18 mouse cellular contexts compared by ENCODE assay signal in genomic region chr3:64996451-64996850, GRCm38 (mm10).
"Had no signal": no experiment of that assay in that cellular context is flagged by ENCODE, and none has a peak within 500 bp of the region (broad histone marks: within the 10 kb centered on the region; RNA-seq: fewer than 3 reads in every experiment).

No protein-coding gene starts in this region.

- H3K9ac ChIP-seq: kidney, embryonic 15.5 days; liver, embryonic 14.5 days; neural tube, embryonic 12.5 days had no signal

- ATAC-seq: intestine, embryonic 16.5 days; lung, postnatal 0 days had no signal

- H3K4me2 ChIP-seq: kidney, embryonic 15.5 days; neural tube, embryonic 12.5 days had no signal

- H3K27ac ChIP-seq: kidney, embryonic 15.5 days; left cerebral cortex, adult 2 months; liver, embryonic 14.5 days; midbrain, embryonic 10.5 days; neural tube, embryonic 12.5 days had no signal

- H3K27me3 ChIP-seq: kidney, embryonic 15.5 days; neural tube, embryonic 12.5 days had no signal

- H3K9me3 ChIP-seq: kidney, embryonic 15.5 days; midbrain, embryonic 10.5 days; neural tube, embryonic 12.5 days had no signal

- H3K4me3 ChIP-seq: kidney, embryonic 15.5 days; left cerebral cortex, adult 2 months; midbrain, embryonic 10.5 days; myocyte; neural tube, embryonic 12.5 days had no signal

- DNase-seq: kidney, adult 2 months; kidney, postnatal 14 days; liver; lung, adult 2 months; lung, postnatal 36 days; retina, postnatal 1 day; right cerebral cortex, postnatal 4 days; spleen, adult 18-20 months; thymus, adult 2 months; thymus, postnatal 25 days had no signal

- H3K36me3 ChIP-seq: kidney, embryonic 15.5 days; midbrain, embryonic 10.5 days; neural tube, embryonic 12.5 days had no signal

- H3K4me1 ChIP-seq: kidney, embryonic 15.5 days; neural tube, embryonic 12.5 days had no signal
